Mouse (Mus musculus) cortical plate, adult 2 months (tissue): ENCODE data around the gene Tmem82. TPM values are rescaled to one million over a fixed set of nuclear protein-coding genes. Genes with fewer than 3 reads are reported as not detected.
A peak's percentile ranks its signal among the peaks of the same experiment; 100 is the strongest.

Experiments
- H3K27ac ChIP-seq: fragments of 200-500 bp; 2 replicates; pipeline ENCODE4 v1.5.1; 2012; ENCODE audit warnings: low read length, control low read depth, inconsistent platforms; ENCODE audit not compliant: insufficient read depth
- H3K4me1 ChIP-seq: fragments of 200-500 bp; 2 replicates; pipeline ENCODE4 v1.6.1; 2011; ENCODE audit warnings: low read length; ENCODE audit not compliant: control insufficient read depth, insufficient read depth
- H3K4me3 ChIP-seq: fragments of 200-500 bp; 2 replicates; pipeline ENCODE4 v1.5.1; 2011; ENCODE audit warnings: mild to moderate bottlenecking, low read length, control low read depth; ENCODE audit not compliant: insufficient read depth
- CTCF ChIP-seq: fragments of 200-500 bp; IDR thresholded peaks from 2 replicates; pipeline ENCODE4 v1.5.1; 2011; ENCODE audit warnings: mild to moderate bottlenecking, control low read depth, low read length; ENCODE audit not compliant: insufficient read depth; ENCODE audit errors: extremely low read depth
- POLR2A ChIP-seq: fragments of 200-500 bp; IDR thresholded peaks from 2 replicates; pipeline ENCODE4 v1.6.1; 2011; ENCODE audit warnings: mild to moderate bottlenecking, low read length, control low read depth; ENCODE audit not compliant: insufficient read depth; ENCODE audit errors: extremely low read depth
- polyA plus RNA-seq: library from polyadenylated mRNA; depleted of rRNA; stranded (reverse); fragments of >200 nt; gene quantifications from 2 replicates; pipeline ENCODE4 v1.2.3, GENCODE M21; 2012; rRNA removed

Tmem82 gene
- 0.40 and 0.68 TPM in 2 replicates for polyA plus RNA-seq

DNA sequence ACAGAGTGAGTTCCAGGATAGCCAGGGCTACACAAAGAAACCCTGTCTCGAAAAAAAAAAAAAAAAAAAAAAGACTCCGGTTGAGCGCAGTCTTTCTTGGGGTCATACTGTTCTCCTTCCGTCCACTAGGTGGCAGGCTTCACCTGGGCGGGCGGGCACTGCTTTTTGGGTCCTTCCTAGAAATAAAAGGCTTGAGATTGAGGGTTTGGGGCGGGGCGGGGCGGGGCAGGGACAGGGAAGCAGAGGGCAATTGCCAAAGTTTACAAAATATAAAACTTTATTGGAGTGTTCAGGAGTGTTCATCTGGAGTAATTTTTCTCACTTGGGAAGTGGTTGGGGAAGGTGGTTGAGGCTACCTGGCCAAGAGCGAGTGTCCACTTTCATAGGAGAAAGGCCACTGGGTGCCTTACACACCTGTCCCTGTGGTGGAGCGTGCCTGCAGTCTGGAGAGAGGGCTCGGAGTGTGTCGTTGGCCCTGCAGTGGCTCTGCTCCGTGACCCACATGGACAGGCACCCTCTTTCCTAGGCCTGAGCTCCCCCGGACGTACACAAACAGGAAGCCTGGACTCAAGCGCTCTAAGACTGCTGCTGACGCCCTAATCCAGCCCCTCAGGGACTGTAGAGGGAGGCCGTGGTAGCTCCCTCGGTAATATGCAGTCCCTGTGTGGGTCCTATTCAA, at the start of gene Tmem82:
Tmem82 (minus strand) TSS at position 69 of the 679 bp plus-strand sequence.
- TF ChIP-seq POLR2A (no peak), CTCF (peak; percentile 70)
- Histone ChIP-seq H3K4me1 (no peaks in the 10 kb centered on the region), H3K4me3 (no peak within 1 kb of the TSS), H3K27ac (no peak within 1 kb of the TSS)

DNA sequence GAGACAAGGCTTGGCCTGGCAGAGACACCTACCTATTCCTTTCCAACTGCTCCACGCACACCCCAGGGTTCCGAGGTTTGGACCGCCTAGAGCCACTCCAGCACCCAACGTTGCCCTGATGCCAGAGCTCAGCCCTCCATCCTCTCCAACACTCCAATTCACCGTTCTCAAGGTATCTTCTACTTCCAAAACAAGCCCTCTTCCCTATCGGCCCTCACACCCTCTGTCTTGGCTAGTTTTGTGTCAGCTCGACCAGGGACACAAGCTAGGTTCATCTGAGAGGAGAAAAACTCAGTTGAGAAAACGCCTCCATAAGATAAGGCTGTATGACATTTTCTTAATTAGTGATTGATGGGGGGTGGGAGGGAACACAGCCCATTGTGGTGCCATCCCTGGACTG, 46.4 kb upstream of the Tmem82 start, which contains the start of gene Plekhm2:
Plekhm2 (minus strand) TSS at position 101 of the 400 bp plus-strand sequence.
- TF ChIP-seq CTCF (no peak), POLR2A (no peak)
- H3K4me3 ChIP-seq = peak within 1 kb of the TSS; percentile 50
- peak within 1 kb of the TSS; percentile 11; the same call in 1 of the 2 replicates for H3K27ac ChIP-seq
- peaks cover 4% of the 10 kb centered on the region; the same call in 1 of the 2 replicates for H3K4me1 ChIP-seq

DNA sequence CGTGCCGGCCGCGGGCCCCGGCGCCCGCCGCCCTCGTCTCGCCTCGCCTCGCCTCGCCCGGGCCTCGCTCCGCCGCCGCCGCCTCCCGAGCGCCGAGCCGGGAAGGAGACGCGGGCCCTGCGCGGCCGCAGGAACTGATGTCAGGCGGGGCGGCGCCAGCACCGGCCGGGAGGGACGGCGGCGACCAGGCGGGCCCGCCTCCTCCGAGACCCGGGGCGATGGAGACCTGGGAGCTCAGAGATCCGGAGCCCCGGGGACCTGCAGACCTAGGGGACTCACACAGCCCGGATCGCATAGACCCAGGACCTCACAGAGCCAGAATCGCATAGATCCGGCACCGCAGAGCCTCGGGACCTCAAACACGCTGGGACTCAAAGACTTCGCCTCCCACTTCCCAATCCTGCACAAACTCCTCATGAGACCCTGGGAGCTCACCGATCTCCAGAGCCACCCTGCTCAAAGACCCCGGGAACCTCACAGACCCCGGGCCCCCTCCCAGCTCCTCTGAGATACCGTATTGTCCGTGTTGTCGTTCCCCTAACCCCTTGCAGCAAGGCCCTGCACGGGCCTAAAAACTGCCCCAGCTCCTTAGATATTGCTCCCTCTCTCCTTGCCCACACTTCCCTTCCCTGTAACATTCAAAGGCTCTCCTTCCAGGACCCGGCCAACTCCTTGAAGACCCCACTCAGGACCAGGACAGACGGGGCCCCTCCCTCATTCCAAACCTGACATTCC, 45.7 kb upstream of the Tmem82 start:
- TF ChIP-seq POLR2A (peak; percentile 44; the same call in 1 of the 2 replicates), CTCF (no peak)
- Histone ChIP-seq H3K27ac (peak overlapping the region; percentile 11; the same call in 1 of the 2 replicates), H3K4me3 (peak overlapping the region; percentile 50), H3K4me1 (peaks cover 4% of the 10 kb centered on the region; the same call in 1 of the 2 replicates)

DNA sequence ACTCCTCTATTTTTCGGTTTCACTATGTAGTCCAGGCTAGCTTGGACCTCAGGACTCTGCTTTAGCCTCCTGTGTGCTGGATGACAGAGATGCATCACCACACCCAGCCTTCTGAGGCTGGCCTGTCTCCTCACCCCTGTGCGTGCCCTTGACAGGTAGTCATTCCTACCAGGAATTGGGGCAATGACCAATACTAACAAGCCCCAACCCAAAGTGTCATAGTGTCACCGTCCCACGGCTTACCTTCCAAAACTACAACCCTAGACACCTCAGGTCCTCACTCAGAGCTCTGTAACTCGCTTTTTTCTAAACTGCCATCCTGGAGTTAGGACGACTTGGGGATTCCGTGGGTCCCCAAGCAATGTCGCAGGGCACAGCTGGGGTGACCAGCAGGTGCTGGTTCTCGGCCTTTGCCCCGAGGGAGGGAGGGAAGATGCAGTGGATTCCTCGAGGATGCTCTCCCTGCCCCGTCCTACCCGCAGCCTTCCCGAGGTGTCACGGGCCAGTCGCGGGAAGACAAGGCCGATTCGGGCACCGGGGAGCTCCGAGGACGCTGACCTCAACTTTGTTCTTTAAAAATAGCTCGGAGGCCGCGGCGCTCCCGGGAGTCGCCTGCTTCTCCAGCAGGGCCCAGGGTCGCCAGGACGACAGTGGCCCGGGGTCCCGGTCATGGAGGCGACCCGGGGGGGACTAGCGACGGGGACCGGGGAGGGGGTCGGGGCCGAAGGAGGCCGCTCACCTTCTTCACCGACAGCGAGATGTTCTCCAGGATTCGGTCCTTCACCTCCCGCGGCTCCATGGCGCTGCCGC, 44.9 kb upstream of the Tmem82 start:
- peak overlapping the region; percentile 50 for H3K4me3 ChIP-seq
- H3K4me1 ChIP-seq = peaks cover 7% of the 10 kb centered on the region; the same call in 1 of the 2 replicates
- H3K27ac ChIP-seq = peak overlapping the region; percentile 51
- TF ChIP-seq CTCF = no peak
- no peak for TF ChIP-seq POLR2A

DNA sequence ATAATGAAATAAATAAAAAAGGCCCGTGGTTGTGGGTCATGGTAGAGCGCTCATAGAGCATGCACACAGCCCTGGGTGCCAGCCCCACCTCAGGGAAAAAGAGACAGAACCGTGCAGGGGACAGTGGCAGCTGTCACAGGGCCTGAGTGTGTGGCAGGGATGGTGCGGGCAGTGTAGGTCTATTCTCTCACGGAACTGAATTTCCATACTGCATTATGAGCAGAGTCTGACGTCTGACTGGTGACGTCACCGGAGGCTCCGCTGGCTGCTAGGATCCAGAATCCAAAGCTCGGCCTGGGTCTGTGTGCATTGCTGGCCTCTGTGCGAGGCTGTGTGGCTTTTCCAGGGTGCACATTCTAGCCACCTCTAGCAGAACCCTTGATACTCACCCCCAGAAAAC, 42.5 kb upstream of the Tmem82 start:
- no peak overlapping the region for H3K27ac ChIP-seq
- H3K4me3 ChIP-seq = no peak overlapping the region
- TF ChIP-seq POLR2A = no peak
- no peak for TF ChIP-seq CTCF
- peaks cover 7% of the 10 kb centered on the region for H3K4me1 ChIP-seq

DNA sequence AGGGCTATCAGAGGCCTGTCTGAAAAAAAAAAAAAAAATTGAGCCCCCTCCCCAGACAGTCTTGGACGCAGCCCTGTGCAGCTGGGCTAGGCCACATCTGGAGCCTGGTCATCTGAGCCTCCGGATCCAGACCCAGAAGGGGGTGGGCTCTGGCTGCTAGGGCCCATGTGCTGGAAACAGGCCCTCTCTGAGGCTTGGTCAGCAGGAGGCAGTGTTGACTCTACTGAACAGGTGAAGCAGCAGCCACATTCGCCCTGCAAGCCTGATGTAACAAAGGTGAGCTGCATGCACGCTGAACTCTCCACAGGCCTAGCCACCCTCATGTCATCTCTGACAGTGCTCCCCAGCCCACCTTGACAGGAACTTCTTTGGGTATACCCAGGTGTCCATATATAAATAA, 41.3 kb upstream of the Tmem82 start:
- Histone ChIP-seq H3K4me3 (no peak overlapping the region), H3K4me1 (peaks cover 7% of the 10 kb centered on the region), H3K27ac (no peak overlapping the region)
- TF ChIP-seq CTCF (0 out of 2 replicates have a peak, but pooled peaks have one; percentile 18), POLR2A (no peak)

DNA sequence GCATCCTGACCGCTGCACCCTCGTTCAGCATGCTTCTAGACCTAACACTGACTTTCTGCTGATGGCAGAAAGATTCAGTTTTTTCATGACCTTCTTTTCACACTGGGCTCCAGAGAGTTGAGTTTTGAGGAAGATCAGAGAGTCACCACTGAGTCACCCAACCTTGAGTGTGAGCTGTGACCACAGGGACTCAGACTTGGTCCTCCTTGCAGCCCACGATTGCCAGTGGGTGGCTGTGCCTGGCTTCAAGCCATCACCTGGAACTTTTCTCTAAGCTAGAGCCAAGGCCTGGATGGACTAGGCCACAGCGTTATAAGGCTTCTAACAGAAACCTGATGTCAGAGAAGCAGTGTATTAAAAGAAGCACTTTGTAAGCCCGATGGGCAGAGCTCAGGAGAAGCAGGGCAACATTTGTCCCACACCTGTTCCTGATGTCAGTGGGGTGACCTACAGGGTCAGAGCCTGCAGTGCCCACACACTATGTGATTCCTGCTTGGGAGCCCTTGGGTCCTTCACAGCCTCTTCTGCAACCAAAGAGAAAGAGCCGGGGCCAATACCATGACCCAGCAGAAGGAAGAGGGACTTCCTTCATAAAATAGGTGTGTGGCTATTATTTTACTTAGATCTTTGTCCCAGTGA, 40.5 kb upstream of the Tmem82 start:
- no peak overlapping the region for H3K4me3 ChIP-seq
- no peak overlapping the region for H3K27ac ChIP-seq
- no peak for TF ChIP-seq POLR2A
- TF ChIP-seq CTCF = no peak
- H3K4me1 ChIP-seq = peaks cover 7% of the 10 kb centered on the region

DNA sequence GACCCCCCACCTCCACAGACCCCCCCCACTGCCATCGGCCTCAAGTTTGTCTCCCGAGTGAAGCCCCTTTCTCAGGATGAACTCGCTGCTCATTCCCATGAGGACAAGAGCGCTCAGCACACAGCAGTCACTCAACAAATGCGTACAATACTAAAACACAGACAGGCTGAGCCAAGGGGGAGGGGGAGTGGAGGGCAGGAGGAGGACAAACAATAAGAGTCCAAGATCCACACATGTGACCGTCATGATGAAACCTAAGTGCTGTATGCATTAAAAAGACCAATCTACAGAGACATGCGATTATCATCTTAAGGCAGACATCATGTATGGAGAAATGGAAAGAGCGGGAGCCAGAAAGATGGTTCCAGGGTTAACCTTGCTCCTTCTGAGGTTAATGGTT, 38.5 kb upstream of the Tmem82 start:
- no peak overlapping the region for H3K27ac ChIP-seq
- H3K4me1 ChIP-seq = peaks cover 6% of the 10 kb centered on the region
- no peak for TF ChIP-seq POLR2A
- no peak for TF ChIP-seq CTCF
- H3K4me3 ChIP-seq = no peak overlapping the region

DNA sequence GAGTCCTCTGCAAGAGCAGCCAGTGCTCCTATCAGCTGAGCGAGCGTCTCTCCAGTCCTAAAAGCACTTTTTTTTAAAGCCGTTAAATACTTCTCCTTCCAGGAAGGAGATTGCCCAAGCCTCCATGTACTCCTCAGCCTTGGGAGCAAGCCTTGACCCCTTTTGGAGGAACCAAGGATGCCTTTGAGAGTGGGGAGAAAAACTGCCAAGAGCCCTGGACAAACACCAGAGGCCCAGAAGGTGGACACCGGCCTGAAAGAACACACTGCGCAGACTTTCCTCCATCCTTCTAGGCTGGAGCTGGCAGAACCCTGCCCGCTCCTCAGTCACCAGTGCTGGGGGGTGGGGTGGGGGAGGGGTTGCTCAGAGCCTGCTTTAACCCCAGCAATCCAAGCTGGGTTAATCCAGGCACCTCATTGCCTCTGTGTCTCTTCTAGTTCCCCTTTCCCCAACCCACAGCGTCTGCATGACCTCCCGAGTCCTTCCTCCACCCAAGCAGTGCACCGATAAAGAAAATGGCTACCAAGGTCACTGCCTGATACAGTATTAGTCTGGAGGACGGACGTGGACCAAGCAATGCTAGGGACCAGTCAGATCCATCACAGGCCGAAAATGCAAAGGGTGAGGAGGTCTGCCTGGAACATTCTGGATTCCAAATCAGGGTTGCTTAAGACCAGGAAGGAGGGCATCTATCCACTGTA, 37.6 kb upstream of the Tmem82 start:
- Histone ChIP-seq H3K4me1 (peaks cover 6% of the 10 kb centered on the region), H3K27ac (no peak overlapping the region), H3K4me3 (no peak overlapping the region)
- TF ChIP-seq CTCF (no peak), POLR2A (no peak)
